Mouse (Mus musculus): ENCODE results near the gene Agmo.

GRCm38 (mm10) chr12:37558284-37558683, 316.8 kb downstream of the Agmo start:
- TF ChIP-seq CHD2 (IDR thresholded peaks at IDR 0.05; ENCODE audit: low read depth, low read length) (no peak), ZC3H11A (IDR thresholded peaks at IDR 0.05; ENCODE audit: borderline replicate concordance, low read depth, low read length) (no peak), ZNF384 (IDR thresholded peaks at IDR 0.05; ENCODE audit: low read depth, low read length) (no peak), MAFK (IDR thresholded peaks at IDR 0.05; ENCODE audit: insufficient read depth, low read depth, low read length) (no peak)

Data from ES-E14 (cell line).